Mouse (Mus musculus) megakaryocyte, embryonic 14.5 days (primary cell): ENCODE measurements around the gene Rraga. TPM values are rescaled to one million over a fixed set of nuclear protein-coding genes. Genes with fewer than 3 reads are reported as not detected.

Experiments
- H3K27me3 ChIP-seq: replicated peaks from 2 replicates; pipeline ENCODE3; 2012; ENCODE audit warnings: inconsistent platforms
- H3K36me3 ChIP-seq: replicated peaks from 2 replicates; pipeline ENCODE3; 2012; ENCODE audit warnings: low read length, inconsistent platforms, mixed read lengths
- H3K4me1 ChIP-seq: 2 replicates; pipeline ENCODE4 v1.6.1; 2012; ENCODE audit warnings: inconsistent platforms
- H3K4me3 ChIP-seq: replicated peaks from 2 replicates; pipeline ENCODE3; 2012; ENCODE audit warnings: moderate library complexity, mild to moderate bottlenecking, inconsistent platforms
- H3K9me3 ChIP-seq: 2 replicates; pipeline ENCODE4 v1.6.1; 2012; ENCODE audit warnings: inconsistent platforms
- FLI1 ChIP-seq: IDR thresholded peaks from 2 replicates; pipeline ENCODE4 v1.6.1; 2012; ENCODE audit warnings: low read length, inconsistent platforms, mixed read lengths
- GATA1 ChIP-seq: IDR thresholded peaks from 3 replicates; pipeline ENCODE4 v1.6.1; 2012; ENCODE audit warnings: mixed read lengths, low read length, inconsistent platforms, borderline replicate concordance
- polyA plus RNA-seq: library from polyadenylated mRNA; stranded (reverse); fragments of >175 nt; gene quantifications from 2 replicates; pipeline ENCODE4 v1.2.3, GENCODE M21; 2012; ENCODE audit warnings: low replicate concordance; ENCODE audit not compliant: insufficient read depth

The Rraga gene
- 76.9 and 113 TPM in 2 replicates for polyA plus RNA-seq

GRCm38 (mm10) chr4:86575283-86575983 lies at the start of gene Rraga:
Rraga (plus strand) TSS chr4:86575668.
- TF ChIP-seq FLI1 (peak; percentile 97), GATA1 (no peak)
- no peaks in the 10 kb centered on the region for H3K9me3 ChIP-seq
- peak within 1 kb of the TSS; percentile 100 for H3K4me3 ChIP-seq
- H3K27me3 ChIP-seq = no peaks in the 10 kb centered on the region
- peaks cover 63% of the 10 kb centered on the region for H3K4me1 ChIP-seq
- H3K36me3 ChIP-seq = peaks cover 27% of the 10 kb centered on the region

- Histone ChIP-seq H3K4me1 (no peaks in the 10 kb centered on the region), H3K4me3 (no peak overlapping the region), H3K27me3 (peaks cover 9% of the 10 kb centered on the region), H3K9me3 (no peaks in the 10 kb centered on the region), H3K36me3 (no peaks in the 10 kb centered on the region)
- TF ChIP-seq GATA1 = no peak
- no peak for TF ChIP-seq FLI1
These were observed 48.0 kb upstream of the Rraga start for GRCm38 (mm10) chr4:86527162-86528136.

GRCm38 (mm10) chr4:86529161-86529560 lies 46.3 kb upstream of the Rraga start:
- TF ChIP-seq FLI1 (no peak), GATA1 (no peak)
- H3K27me3 ChIP-seq = peaks cover 10% of the 10 kb centered on the region
- H3K4me1 ChIP-seq = no peaks in the 10 kb centered on the region
- no peaks in the 10 kb centered on the region for H3K9me3 ChIP-seq
- H3K36me3 ChIP-seq = no peaks in the 10 kb centered on the region
- no peak overlapping the region for H3K4me3 ChIP-seq

- H3K9me3 ChIP-seq = peaks cover 4% of the 10 kb centered on the region
- TF ChIP-seq FLI1 (no peak), GATA1 (no peak)
- H3K27me3 ChIP-seq = peaks cover 8% of the 10 kb centered on the region
- no peaks in the 10 kb centered on the region for H3K4me1 ChIP-seq
- no peak overlapping the region for H3K4me3 ChIP-seq
- no peaks in the 10 kb centered on the region for H3K36me3 ChIP-seq
These were observed 41.9 kb upstream of the Rraga start for GRCm38 (mm10) chr4:86533406-86534090.

GRCm38 (mm10) chr4:86534091-86534481 lies 41.4 kb upstream of the Rraga start:
- TF ChIP-seq FLI1 (no peak), GATA1 (no peak)
- Histone ChIP-seq H3K9me3 (peaks cover 4% of the 10 kb centered on the region), H3K4me3 (no peak overlapping the region), H3K4me1 (no peaks in the 10 kb centered on the region), H3K27me3 (peaks cover 7% of the 10 kb centered on the region), H3K36me3 (no peaks in the 10 kb centered on the region)

- Histone ChIP-seq H3K36me3 (no peaks in the 10 kb centered on the region), H3K4me1 (no peaks in the 10 kb centered on the region), H3K9me3 (peaks cover 4% of the 10 kb centered on the region), H3K27me3 (no peaks in the 10 kb centered on the region), H3K4me3 (no peak overlapping the region)
- TF ChIP-seq FLI1 (no peak), GATA1 (no peak)
These were observed 37.5 kb upstream of the Rraga start for GRCm38 (mm10) chr4:86537972-86538371.

- H3K36me3 ChIP-seq = no peaks in the 10 kb centered on the region
- H3K9me3 ChIP-seq = peaks cover 4% of the 10 kb centered on the region
- H3K27me3 ChIP-seq = no peaks in the 10 kb centered on the region
- H3K4me1 ChIP-seq = no peaks in the 10 kb centered on the region
- TF ChIP-seq FLI1 = no peak
- TF ChIP-seq GATA1 = no peak
- H3K4me3 ChIP-seq = no peak overlapping the region
These were observed 36.5 kb upstream of the Rraga start for GRCm38 (mm10) chr4:86538936-86539335.

- no peaks in the 10 kb centered on the region for H3K36me3 ChIP-seq
- H3K9me3 ChIP-seq = no peaks in the 10 kb centered on the region
- no peaks in the 10 kb centered on the region for H3K27me3 ChIP-seq
- no peak overlapping the region for H3K4me3 ChIP-seq
- no peaks in the 10 kb centered on the region for H3K4me1 ChIP-seq
- TF ChIP-seq GATA1 = no peak
These were observed 33.9 kb upstream of the Rraga start for GRCm38 (mm10) chr4:86541573-86541972.

- no peak overlapping the region for H3K4me3 ChIP-seq
- H3K27me3 ChIP-seq = peaks cover 3% of the 10 kb centered on the region
- H3K9me3 ChIP-seq = no peaks in the 10 kb centered on the region
- H3K36me3 ChIP-seq = no peaks in the 10 kb centered on the region
- peaks cover 3% of the 10 kb centered on the region; the same call in 1 of the 2 replicates for H3K4me1 ChIP-seq
- TF ChIP-seq FLI1 (no peak), GATA1 (no peak)
These were observed 31.5 kb upstream of the Rraga start for GRCm38 (mm10) chr4:86543999-86544398.
